ENCODE assay signal across 12 mouse cellular contexts in genomic region chr12:26567435-26567834, GRCm38 (mm10).
"Had no signal": no experiment of that assay in that cellular context is flagged by ENCODE, and none has a peak within 500 bp of the region (broad histone marks: within the 10 kb centered on the region; RNA-seq: fewer than 3 reads in every experiment).

No protein-coding gene starts in this region.

- H3K9me3 ChIP-seq: limb, embryonic 13.5 days; liver, embryonic 13.5 days; midbrain, embryonic 12.5 days; neural tube, embryonic 13.5 days had no signal

- ATAC-seq: midbrain, embryonic 16.5 days had no signal

- DNase-seq: kidney, adult 8-10 months; left cerebral cortex, postnatal 4 days; liver, embryonic 13.5 days; lung, adult 18-20 months; retina, postnatal 1 day; right cerebral cortex, postnatal 14 days; thymus, postnatal 36 days had no signal

- H3K4me2 ChIP-seq: limb, embryonic 13.5 days; liver, embryonic 13.5 days; midbrain, embryonic 12.5 days; neural tube, embryonic 13.5 days had no signal

- H3K27ac ChIP-seq: kidney, postnatal 0 days; limb, embryonic 13.5 days; liver, embryonic 13.5 days; midbrain, embryonic 12.5 days; neural tube, embryonic 13.5 days had no signal

- H3K4me1 ChIP-seq: liver, embryonic 13.5 days; midbrain, embryonic 12.5 days; neural tube, embryonic 13.5 days had no signal

- H3K9ac ChIP-seq: limb, embryonic 13.5 days; liver, embryonic 13.5 days; midbrain, embryonic 12.5 days; neural tube, embryonic 13.5 days had no signal

- H3K4me3 ChIP-seq: limb, embryonic 13.5 days; liver, embryonic 13.5 days; midbrain, embryonic 12.5 days; neural tube, embryonic 13.5 days had no signal

- H3K27me3 ChIP-seq: limb, embryonic 13.5 days; liver, embryonic 13.5 days; midbrain, embryonic 12.5 days; neural tube, embryonic 13.5 days had no signal

- H3K36me3 ChIP-seq: limb, embryonic 13.5 days; liver, embryonic 13.5 days; midbrain, embryonic 12.5 days; neural tube, embryonic 13.5 days had no signal
